Mouse (Mus musculus) stomach, embryonic 16.5 days (tissue): ENCODE results near the gene Rdh8. TPM values are rescaled to one million over a fixed set of nuclear protein-coding genes. Genes with fewer than 3 reads are reported as not detected.

Experiments
- ATAC-seq: fragments of 200-750 bp; cut with Nextera tagmentation; 2 replicates; pipeline ENCODE4 v1.8.0; 2017; ENCODE audit warnings: moderate number of reproducible peaks, moderate TSS enrichment; ENCODE audit not compliant: insufficient read depth, low FRiP score
- H3K27ac ChIP-seq: fragments of 300-500 bp; sonication (generic); 2 replicates; pipeline ENCODE4 v1.5.1; 2014; ENCODE audit warnings: low read length
- H3K27me3 ChIP-seq: fragments of 300-500 bp; sonication (generic); 2 replicates; pipeline ENCODE4 v1.6.1; 2014; ENCODE audit warnings: low read length, control low read depth, mixed read lengths; ENCODE audit not compliant: control insufficient read depth, insufficient read depth
- H3K36me3 ChIP-seq: fragments of 300-500 bp; sonication (generic); 2 replicates; pipeline ENCODE4 v1.6.1; 2014; ENCODE audit warnings: low read length; ENCODE audit not compliant: control insufficient read depth, insufficient read depth
- H3K4me1 ChIP-seq: fragments of 300-500 bp; sonication (generic); 2 replicates; pipeline ENCODE4 v1.6.1; 2014; ENCODE audit warnings: low read length, control low read depth, mixed read lengths; ENCODE audit not compliant: control insufficient read depth, insufficient read depth
- H3K4me2 ChIP-seq: fragments of 300-500 bp; sonication (generic); 2 replicates; pipeline ENCODE4 v1.6.1; 2014; ENCODE audit warnings: low read depth, low read length, mixed read lengths
- H3K4me3 ChIP-seq: fragments of 300-500 bp; sonication (generic); replicated peaks from 2 replicates; pipeline ENCODE4 v1.5.1; 2014; ENCODE audit warnings: mild to moderate bottlenecking, low read length
- H3K9ac ChIP-seq: fragments of 300-500 bp; sonication (generic); 2 replicates; pipeline ENCODE4 v1.6.1; 2014; ENCODE audit warnings: low read length
- H3K9me3 ChIP-seq: fragments of 300-500 bp; sonication (generic); replicated peaks from 2 replicates; pipeline ENCODE4 v1.6.1; 2016; ENCODE audit warnings: low read length, control low read depth; ENCODE audit not compliant: control insufficient read depth
- WGBS: fragments of 180-500 bp; shearing (Covaris S2); extraction: QIAGEN DNeasy Blood & Tissue Kit; methylation state at CpG from one replicate; pipeline ENCODE4 v1.1.7; 2014; 5-methylcytosine and 5-hydroxymethylcytosine counted together
- polyA plus RNA-seq: library from polyadenylated mRNA; unstranded; fragments of >200 nt; fragmentation: Nextera tagmentation; extraction: Ambion mirVana; gene quantifications from 2 replicates; pipeline ENCODE4 v1.2.1, GENCODE M21; 2015

Rdh8 gene
- polyA plus RNA-seq, 1 experiment from 2014 or later = not detected

DNA sequence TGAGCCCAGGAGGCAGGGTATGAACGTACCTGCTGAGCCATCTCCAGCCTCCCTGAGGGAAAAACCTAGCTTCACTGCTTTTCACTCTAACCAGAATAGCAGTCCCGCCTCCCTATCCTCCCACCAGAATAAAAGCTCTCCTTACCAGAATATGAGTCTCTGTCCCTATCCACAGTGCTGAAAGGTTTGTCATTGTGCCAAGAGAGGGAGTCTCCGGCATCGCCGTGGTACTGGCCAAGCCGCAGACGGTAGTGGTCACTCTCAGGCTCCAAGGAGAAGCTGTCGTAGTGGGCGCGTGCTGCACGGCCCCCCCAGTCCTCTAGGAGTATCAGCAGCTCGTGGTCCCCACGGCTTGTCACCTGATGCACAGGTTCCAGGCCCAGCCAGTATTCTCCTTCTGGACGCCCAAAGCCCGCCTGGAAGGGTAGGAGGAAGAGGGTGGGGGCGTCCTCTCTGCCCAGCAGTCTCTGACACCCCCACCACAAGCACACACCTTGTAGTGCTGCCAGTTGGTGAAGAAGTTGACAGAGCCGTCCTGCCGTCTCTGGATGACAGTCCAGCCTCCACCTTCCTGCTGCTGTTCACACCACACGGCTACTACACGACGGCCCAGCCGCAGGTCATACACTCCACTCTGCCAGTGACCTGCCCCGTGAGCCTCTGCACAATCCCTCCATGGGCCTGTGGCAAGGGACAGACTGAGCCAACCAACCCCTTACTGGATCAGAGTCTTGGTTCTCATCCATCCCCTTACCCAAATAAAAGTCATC is 56.9 kb downstream of the Rdh8 start:
- no peak overlapping the region for H3K9ac ChIP-seq
- whole genome bisulfite sequencing = 60% methylated on average over 23 of the region's 23 CpGs
- H3K4me2 ChIP-seq = no peak overlapping the region
- no peaks in the 10 kb centered on the region for H3K36me3 ChIP-seq
- H3K27ac ChIP-seq = no peak overlapping the region
- H3K9me3 ChIP-seq = no peaks in the 10 kb centered on the region
- no peaks in the 10 kb centered on the region for H3K27me3 ChIP-seq
- no peak for ATAC-seq
- no peak overlapping the region for H3K4me3 ChIP-seq
- peaks cover 4% of the 10 kb centered on the region for H3K4me1 ChIP-seq

Other genes starting within 250 kb of the Rdh8 start
- 15.6 and 16.9 TPM in 2 replicates for gene Zfp846, start 237.2 kb upstream of the Rdh8 start, polyA plus RNA-seq
- gene Ubl5, start 175.6 kb upstream of the Rdh8 start, polyA plus RNA-seq = 345 and 393 TPM in 2 replicates
- gene Fbxl12, start 173.7 kb upstream of the Rdh8 start, polyA plus RNA-seq = 15.5 and 17.8 TPM in 2 replicates
- 40.7 and 41.6 TPM in 2 replicates for gene Pin1, start 166.4 kb upstream of the Rdh8 start, polyA plus RNA-seq
- gene Olfm2, start 72.2 kb upstream of the Rdh8 start, polyA plus RNA-seq = 7.4 and 8.3 TPM in 2 replicates
- gene Col5a3, start 3.4 kb upstream of the Rdh8 start, polyA plus RNA-seq = 3.1 and 3.3 TPM in 2 replicates
- gene A230050P20Rik, start 50.1 kb downstream of the Rdh8 start, polyA plus RNA-seq = 14.2 and 16.8 TPM in 2 replicates
- gene Angptl6, start 61.2 kb downstream of the Rdh8 start, polyA plus RNA-seq = 8.2 and 9.1 TPM in 2 replicates
- 74.6 and 77.5 TPM in 2 replicates for gene Ppan, start 69.7 kb downstream of the Rdh8 start, polyA plus RNA-seq
- gene Eif3g, start 80.1 kb downstream of the Rdh8 start, polyA plus RNA-seq = 272 and 293 TPM in 2 replicates
- gene Dnmt1, start 141.4 kb downstream of the Rdh8 start, polyA plus RNA-seq = 75.5 and 75.7 TPM in 2 replicates
- 38.2 and 39.9 TPM in 2 replicates for gene S1pr2, start 158.3 kb downstream of the Rdh8 start, polyA plus RNA-seq
- gene Mrpl4, start 184.2 kb downstream of the Rdh8 start, polyA plus RNA-seq = 131 and 141 TPM in 2 replicates
- 15.0 and 16.3 TPM in 2 replicates for gene Icam1, start 197.5 kb downstream of the Rdh8 start, polyA plus RNA-seq
- gene Icam4, start 210.9 kb downstream of the Rdh8 start, polyA plus RNA-seq = 5.9 and 8.6 TPM in 2 replicates
- 0.14 and 0.15 TPM in 2 replicates for gene Icam5, start 213.6 kb downstream of the Rdh8 start, polyA plus RNA-seq
- 0.46 and 0.89 TPM in 2 replicates for gene Zglp1, start 248.6 kb downstream of the Rdh8 start, polyA plus RNA-seq